Mouse (Mus musculus): Measurements from ENCODE around the gene Kcnip4. TPM values are rescaled to one million over a fixed set of nuclear protein-coding genes. Genes with fewer than 3 reads are reported as not detected.
A peak's percentile ranks its signal among the peaks of the same experiment; 100 is the strongest.

Kcnip4 gene
- total RNA-seq, 2 experiments from 2014 or later = 2.0 to 2.6 TPM

DNA sequence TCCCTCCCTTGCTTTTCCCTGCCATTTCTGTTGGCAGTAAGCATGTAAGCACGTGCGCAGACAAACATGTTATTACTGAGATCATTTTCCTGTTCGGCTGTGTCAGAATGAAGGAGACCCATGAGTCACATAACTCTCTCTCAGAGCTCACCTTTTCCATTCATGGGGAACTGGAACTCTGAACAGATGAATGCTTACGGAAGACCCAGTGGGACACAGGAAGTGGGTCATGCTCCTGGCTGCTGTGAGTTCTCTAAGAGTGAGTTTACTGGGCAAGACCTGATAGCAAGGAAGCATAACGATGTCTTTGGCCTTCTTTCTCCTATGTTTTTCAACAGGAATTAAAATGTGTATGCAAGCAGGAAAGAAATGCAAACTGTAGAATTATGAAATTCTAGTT lies 917.8 kb downstream of the Kcnip4 start:
- DNase-seq (ENCODE audit: low spot score in 2 of 2) = no peak

DNA sequence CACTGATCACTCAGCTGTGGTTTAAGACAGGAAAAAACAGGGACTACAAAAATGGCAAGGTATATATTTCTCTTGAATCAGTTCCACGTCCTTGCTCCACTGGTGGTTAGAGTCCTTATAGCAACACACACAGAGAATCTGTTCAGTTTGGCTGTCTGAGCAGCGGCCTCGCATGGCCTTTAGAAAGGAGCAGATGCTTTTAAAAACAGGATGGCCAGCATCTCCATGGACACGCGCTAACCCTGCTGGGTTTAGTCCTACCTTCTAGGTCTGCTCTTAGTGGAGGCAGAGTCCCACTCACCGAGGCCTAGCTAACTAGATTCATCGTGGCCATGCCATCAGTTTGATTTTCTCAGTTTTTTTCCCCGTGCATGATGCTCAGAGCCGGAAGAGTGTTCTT lies 918.4 kb downstream of the Kcnip4 start:
- no peak for DNase-seq (ENCODE audit: low spot score in 2 of 2)

DNA sequence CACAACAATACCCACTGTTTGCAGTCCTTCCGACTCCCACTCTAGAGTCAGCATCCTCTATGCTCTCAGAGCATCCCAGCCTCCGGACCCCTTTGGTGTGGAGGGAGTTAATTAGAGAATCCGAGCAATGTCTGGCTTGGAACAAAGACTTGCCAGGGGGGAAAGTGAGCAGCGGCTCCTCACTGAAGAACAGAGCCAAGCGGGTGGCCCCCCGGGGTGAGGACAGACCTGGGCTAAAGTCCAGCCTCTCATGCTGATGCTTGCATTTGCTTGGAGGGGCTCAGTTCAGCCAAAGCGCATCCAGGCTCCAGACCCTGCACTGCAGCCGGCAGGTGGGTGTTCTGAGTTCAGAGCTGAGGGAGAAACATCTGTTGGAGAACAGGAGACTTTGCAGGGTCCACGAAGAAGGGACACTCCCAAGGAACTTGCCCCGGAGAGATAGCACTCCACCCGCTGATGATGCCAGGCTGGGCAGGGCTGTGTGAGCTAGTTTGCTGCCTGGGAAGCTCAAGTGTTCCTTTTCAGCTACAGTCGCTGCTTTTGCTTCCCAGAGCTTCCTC lies 925.1 kb downstream of the Kcnip4 start:
- DNase-seq (ENCODE audit: low spot score in 2 of 2) = no peak

DNA sequence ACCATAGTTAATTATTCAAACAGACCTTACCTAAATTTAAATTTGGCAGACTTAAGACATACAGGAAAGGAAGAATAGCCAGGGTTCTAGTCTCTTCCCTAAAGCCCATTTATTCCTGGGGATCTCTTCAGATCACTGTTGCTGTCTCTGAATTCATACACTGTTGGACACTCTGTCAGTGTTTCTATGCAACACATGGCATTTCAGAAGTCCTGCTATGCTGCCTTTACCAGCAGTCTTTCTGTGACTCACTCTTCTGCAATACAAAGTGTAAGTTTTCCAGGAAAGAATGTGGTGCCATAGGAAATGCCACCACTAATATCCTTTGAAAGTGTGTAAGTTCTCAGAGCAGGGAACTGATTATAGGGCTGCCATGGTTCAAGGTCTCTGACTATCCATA lies 936.7 kb downstream of the Kcnip4 start:
- DNase-seq (ENCODE audit: low spot score in 2 of 2) = no peak

DNA sequence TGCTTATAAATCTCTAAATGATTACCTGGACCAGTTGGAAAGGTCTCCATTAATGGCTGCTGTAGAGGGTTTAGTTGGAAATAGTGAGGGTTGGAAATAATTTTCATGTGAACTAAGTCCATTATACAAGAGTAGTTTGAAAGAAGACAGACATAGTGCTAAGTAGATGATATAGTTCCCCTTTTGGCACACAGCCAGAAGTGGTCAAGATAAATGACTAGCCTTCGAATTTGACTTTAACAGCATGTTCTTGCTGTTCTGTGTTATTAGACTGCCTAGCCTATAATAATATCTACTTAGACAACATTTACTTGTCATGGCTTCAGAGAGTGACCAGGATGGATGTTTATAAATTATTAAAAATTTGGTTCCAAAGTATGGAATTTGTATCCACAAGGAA lies 941.3 kb downstream of the Kcnip4 start:
- no peak for DNase-seq (ENCODE audit: low spot score in 2 of 2)

DNA sequence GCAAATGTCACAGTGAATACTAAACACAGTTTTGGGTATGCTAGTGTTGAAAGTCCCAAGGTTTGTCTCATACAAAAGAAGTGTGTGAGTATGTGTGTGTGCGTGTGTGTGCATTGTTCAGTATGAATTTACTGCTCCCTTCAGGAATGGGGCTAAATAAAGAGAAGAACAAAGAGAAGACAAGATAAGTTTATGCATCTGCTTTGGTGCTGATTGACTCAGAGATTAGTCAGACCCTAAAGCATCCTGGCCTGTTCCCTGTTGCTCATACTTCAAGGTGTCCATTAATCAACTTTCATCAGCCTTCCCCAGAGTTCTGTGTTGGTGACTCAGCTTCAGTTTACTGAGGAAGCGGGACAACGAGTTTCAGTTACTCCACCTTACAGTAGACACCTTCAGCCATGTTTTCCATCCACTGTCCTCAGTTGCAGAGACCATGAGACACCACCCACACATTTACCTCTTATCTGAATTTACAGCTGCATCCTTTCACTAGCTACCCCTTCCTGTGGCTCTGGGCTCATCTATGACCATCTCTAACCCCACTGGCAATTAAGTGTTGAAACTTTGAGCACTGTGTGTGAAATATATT lies 960.6 kb downstream of the Kcnip4 start:
- DNase-seq (ENCODE audit: low spot score in 2 of 2) = peak in 1 of 2 experiments; percentile 4

DNA sequence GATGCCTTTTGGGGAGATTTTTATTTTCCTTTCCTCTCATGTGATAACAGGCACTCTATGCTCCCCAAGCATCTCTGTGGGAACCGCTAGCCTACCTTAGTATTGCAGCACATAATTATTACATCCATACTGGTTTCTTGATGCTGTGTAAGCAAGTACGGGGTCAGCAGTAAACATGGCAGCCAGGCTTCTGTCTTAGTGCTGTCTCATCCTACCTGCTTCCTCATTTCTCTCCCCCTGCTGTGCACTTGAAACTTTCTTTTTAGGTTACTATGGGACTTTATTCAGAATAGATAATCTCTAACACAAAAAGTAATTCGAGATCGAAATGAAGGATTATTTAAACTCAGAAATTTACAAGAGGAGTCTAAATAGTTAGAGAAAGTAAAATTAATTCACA lies 973.0 kb downstream of the Kcnip4 start:
- DNase-seq (ENCODE audit: low spot score in 2 of 2) = no peak

DNA sequence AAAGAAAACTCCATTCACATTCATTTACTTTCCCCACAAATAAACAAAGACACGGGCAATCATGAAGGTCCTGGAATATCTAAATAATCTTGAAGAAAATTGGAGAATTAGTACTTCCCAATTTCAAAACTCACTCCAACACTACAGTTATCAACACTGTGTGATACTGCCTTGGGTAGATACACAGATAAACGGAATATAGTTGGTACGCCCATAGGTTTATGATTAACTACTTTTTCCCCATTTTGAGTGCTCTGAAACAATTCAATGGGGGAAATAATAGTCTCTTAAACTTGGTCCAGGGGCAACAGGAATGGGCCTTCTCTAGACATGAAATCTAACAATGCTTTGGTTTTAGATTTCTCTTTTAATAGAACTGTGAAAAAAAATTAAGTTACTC lies 978.9 kb downstream of the Kcnip4 start:
- no peak for DNase-seq (ENCODE audit: low spot score in 2 of 2)

DNA sequence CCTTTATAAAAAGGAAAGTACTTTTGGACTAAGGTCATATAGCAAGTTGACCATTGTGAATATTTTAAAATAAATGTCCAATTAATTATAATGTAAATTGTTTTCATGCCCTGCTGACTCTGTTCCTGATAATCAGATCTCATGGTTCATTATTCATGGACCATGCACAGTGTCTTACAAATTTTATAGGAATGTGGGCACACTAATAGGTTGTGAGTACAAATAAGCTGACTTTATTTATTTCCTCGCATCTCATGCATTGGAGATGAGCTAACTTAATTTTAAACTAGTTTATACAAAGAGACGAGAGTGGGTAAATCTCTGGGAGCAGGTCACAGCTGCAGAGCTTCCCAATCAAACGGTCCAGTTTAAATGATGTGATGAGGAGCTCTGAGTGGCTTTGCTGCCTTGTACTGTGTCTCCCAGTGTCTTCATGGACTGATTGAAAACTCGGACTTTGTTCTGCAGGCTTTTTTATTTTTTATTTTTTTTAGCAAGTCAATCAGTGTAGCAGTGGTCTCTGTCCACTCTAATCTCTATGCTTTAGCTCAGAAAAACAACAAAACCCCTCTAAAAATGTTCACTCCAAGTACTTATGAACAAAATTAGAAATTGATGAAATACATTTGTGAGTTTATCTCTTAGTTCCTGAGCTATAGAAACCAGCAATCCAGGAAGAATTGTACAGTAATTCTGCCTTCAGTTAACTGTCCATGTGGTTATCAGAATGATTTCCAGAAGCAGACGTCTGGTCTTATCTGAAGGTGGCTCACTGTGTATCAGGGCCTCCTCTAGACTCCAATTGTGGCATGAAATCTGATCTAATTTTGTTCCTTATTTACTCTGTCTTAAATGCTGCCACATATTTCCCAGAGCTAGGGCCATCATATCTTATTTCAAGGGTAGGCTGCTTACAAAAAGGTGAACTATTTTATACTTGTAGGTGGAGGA lies 979.6 kb downstream of the Kcnip4 start:
- no peak for DNase-seq (ENCODE audit: low spot score in 2 of 2)

DNA sequence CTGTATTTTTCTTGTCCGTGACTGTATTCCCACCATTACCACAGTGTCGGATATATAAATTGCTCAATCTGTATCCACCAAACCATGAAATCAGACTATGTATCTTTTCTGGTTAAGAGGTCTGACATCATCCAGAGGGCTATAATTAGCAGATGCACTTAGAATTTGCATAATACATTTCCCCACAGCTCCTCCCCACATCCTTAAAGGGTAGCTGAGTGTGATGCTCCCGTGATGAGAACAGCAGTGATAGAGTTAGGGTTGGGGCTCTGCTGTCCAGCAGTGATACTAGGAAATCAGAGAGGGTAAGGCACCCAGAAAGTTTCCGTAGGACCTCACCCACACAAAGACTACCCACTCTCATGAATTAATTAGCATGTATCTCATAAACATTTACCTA lies 1006.7 kb downstream of the Kcnip4 start:
- no peak for DNase-seq (ENCODE audit: low spot score in 2 of 2)

DNA sequence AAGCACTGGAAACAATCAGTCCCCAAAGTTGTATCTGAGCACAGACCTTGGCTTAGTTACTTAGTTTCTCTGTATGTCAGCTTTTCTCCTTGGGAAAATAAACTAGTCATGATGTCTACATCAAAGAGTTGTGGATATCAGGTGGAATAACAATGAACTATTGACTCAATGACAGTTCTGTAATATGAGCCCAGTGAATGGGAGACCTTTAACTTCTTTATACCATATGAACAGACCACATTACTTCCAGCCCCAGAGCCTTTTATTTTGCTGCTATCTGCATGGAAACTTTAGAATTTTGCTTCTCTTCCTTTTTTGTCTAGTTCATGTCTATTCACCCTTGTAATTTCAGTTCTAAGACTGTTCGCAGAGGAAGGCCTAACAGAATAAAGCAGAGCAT lies 1011.4 kb downstream of the Kcnip4 start:
- no peak for DNase-seq (ENCODE audit: low spot score in 2 of 2)

DNA sequence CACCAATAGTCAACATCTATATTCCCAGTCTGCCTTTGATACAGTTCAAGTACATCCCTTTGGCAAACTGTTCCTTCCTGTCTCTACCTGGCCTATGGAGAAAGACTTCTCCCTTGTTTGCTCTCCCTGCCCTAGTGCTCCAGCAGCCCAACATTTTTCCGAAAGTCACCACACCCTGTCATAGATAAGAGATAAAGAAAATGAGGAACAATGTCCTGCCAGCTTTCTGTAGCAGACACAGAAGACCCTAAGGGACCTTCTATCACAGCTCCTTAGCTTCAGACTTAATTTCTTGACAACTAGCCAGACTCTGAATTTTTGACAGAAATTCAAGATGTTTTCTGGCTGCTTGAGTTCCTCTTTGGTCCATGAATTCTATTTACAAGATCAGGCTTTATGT lies 1013.4 kb downstream of the Kcnip4 start:
- no peak for DNase-seq (ENCODE audit: low spot score in 2 of 2)

DNA sequence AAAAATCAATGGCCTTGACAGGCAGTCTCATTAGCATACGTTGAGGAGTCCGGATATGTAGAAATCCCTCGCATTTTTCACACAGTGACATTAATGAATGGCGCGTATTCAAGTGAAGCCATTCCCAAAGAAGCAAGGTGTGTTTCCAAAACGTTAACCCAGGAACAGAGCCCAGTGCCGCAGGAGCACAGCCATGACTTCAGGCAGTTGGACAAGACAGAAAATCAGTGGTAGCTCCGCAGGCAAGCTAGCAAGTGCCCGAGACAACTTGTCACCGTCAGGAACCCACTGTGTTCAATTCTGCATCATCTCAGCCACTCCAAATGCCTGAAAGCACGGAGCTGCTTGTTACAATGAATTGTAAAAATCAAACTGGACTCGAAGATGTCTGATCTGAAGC lies 1014.5 kb downstream of the Kcnip4 start:
- DNase-seq (ENCODE audit: low spot score in 2 of 2) = no peak

DNA sequence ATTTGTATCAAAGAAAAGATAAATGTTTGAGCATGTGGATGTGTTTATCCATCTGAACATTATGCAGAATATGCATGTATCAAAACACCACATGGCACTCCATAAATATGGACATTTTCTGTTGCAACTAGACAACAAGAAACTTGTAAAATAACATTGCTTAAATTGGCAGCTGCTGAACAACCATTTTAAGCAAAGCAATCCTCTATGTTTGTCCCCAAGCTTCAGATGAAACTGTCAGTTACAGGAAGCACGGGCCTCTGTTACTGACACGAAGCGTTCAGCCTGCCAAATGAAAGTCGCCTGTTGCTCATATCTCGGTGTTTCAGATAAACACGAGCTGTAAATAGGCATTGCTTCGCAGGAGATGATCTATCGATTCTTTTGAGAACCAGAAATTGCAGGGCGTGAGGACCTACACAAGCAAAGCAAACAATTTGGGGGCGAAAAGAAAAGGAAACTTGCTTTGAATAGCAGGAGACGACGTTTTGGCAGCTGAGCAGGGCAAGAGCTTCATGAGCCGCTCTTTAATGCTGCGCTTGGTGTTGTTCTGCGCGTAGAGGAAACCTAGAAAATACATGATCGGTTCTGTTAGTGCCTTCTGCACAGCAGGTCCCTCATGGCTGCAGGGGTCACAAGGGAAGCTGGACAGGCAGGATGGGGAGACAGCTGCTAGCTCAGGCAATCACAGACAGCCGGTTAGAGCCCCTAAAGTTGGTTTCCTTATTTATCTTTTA lies 1015.3 kb downstream of the Kcnip4 start:
- DNase-seq (ENCODE audit: low spot score in 2 of 2) = no peak

DNA sequence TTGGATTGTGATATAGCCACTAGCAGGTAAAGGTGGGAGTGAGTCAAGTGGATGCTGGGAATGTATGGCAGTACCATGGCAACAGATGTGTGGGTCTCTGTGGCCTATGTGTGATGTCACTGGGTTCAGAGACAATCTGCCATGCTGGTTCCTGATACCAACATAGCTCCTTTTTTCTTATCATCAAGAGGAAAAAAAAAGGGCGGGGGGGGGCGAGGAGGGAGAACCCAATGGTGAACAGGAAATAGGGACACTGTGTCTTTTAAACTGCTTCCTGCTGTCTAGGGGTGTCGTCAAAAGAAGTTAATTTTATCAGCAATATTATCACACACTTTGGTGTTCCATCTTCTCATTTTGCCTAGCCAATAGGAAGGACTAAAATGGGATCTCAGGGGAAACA lies 1021.6 kb downstream of the Kcnip4 start:
- no peak for DNase-seq (ENCODE audit: low spot score in 2 of 2)

DNA sequence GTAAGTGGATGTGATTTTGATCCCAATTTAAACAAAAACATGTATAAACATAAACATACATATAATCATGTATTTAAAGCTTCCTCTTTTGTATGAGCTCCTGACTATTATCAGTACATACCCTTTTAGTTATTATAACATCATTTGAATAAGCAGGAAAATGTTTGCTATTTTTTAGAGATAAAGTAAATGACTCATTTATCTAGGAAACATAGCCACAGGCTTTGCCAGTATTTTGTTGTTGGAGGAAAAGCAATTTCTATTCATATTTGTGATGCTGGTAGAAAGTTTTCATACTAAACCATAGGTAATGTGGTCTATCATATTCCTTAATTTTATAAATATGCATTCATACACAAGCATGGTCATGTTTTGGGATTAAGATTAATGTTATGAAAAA lies 1022.3 kb downstream of the Kcnip4 start:
- DNase-seq (ENCODE audit: low spot score in 2 of 2) = no peak

DNA sequence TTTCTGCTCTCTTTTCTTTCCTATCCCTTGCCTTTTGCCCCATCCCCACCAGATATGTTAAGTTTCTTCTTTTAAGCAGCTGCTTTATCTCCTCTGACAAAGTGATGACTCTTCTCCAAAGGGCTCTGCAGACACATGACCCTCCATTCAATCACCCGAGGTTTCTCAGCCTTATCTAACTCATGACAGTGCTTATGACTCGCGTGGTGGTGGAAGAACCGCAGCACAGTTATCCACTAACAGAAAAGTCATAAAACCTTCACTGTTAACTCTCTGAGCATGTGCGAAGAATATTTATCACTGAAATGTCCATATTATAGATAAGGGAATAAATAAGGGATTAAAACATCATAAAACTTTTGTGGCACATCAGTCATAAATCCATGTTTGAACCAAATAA lies 1024.5 kb downstream of the Kcnip4 start:
- no peak for DNase-seq (ENCODE audit: low spot score in 2 of 2)

DNA sequence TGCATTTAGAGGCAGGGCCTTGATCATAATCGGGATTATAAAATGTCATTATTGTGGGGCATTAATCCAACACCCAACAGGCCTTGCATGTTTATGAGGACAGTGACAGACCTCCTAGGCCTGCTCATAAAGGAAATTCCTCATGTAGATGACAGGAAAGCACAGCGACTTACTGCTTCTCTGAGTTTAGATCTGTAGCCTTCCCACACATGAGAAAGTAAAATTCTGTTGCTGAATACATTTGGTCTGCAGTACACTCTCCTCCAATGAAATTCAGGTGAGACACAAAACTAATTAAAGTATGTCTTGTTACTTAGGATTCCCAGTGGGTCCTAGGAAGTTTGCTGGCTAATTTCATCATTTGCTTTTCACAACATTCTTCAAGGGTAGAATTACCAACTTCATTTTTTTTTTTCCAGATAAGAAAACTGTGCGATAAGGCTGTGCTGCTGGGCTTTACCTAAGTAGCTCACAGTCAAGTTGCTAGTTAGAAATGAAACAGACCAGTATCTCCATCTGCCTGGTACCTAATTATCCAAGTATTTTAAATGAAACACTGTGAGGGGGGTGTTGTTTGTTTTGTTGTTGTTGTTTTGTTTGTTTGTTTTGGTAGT lies 1033.7 kb downstream of the Kcnip4 start:
- DNase-seq (ENCODE audit: low spot score in 2 of 2) = no peak

DNA sequence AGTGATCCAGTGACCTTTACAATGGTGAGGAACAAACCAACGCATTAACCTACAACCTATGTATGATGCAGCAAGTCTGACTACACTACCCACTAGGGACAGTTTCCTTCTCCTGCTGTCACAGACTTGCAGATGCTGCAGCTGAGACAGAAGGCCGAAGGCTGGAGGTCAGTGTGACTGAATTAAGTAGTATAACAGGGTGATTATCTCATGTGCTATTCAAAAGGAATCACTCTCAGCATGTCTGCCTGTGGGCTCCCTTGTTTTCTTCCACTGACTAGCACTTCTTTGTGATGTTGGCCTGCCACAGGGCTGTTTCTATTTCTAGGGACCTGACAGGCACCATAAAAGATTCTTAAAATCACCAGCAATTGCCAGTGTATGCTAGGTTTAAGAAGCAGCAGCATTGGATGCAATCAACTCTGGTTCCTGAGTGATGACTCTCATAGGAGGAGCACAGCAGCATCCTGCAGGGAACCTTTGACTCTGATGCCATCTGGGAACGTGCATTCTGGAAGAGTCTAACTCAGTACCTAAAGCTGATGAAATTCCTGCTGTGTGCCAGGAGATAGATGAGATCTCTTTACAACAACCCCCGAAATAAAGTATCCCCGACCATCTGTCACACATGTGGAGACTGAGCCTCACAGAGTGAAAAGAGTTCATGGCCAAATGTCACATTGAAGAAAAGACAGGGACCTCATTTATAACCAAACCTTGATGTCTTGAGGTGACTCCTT lies 1035.0 kb downstream of the Kcnip4 start:
- no peak for DNase-seq (ENCODE audit: low spot score in 2 of 2)

DNA sequence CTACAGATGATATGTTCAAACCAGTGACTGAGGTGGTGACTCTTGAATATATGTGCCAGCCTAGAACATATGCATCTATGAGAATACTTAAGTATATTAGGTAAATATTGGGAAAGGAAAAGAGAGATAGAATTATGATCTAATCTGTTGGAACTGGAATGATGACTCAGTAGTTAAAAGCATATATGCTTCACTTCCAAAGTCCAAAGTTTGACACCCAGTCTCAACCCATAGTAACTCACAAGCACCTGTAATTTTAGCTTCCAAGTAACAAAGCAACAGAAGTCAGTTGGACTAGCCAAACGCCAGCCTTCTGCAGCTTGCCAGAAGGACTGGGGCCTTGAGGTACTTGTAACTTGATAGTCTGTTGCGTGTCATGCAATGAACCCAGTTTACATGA lies 1041.6 kb downstream of the Kcnip4 start:
- DNase-seq (ENCODE audit: low spot score in 2 of 2) = no peak

DNA sequence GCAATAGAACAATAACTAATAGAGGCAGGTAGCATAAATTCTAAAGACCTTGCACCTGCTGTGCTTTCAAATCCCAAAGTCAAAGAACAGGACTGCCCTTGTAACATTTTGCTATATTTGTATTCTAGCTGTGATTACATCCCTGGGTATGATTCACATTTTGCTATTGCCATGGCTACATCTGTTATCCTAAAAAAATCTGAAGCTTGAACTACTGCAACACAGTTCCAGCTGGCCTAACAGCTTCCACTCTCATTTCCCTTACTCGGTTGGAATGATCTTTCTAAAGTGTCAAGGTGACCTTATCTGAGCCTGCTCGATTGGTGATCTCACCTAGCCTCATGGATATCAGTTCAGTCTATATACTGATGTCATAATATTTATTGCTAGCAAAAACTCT lies 1064.5 kb downstream of the Kcnip4 start:
- no peak for DNase-seq (ENCODE audit: low spot score in 2 of 2)

All from adrenal gland, adult 18-20 months (tissue).